Mouse (Mus musculus): ENCODE results near the gene B4galnt2.

DNA sequence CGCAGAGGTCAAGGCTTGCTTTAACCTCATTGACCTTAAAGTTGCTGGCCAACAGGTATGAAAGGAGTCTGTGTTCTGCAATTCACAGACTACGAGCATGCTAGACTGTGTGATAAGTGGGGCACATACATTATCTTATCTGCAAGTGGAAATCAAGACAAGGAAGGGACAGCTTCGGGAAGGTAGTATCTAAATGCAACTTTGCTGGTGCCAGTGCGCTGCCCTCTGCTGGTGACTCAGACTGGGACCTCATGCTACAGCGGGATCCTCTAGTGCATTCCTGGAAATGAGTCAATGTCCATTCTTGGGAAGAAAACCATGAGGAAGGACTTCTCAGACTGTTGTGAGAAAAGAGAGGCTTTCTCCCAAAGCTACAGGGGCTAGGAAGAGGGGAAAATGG, 61.0 kb downstream of the B4galnt2 start:
- TF ChIP-seq POLR2A (IDR thresholded peaks at IDR 0.05; ENCODE audit: extremely low read depth, insufficient read depth, low read length) (no peak), CTCF (IDR thresholded peaks at IDR 0.05; ENCODE audit: extremely low read depth, insufficient read depth, low read length) (peak; percentile 63)

All from cortical plate, adult 2 months (tissue).